Mouse (Mus musculus) bone marrow macrophage, adult 2 months (primary cell): ENCODE data around the gene Prmt7.

Experiments used
- CTCF ChIP-seq: IDR thresholded peaks from 2 replicates; pipeline ENCODE4 v1.5.1; 2012; ENCODE audit warnings: low read depth, mild to moderate bottlenecking, low read length, moderate library complexity
- POLR2A ChIP-seq: IDR thresholded peaks from 2 replicates; pipeline ENCODE4 v1.6.1; 2012; ENCODE audit warnings: mild to moderate bottlenecking, low read depth, low read length, borderline replicate concordance

GRCm38 (mm10) chr8:106289464-106289863 lies 78.7 kb downstream of the Prmt7 start:
- TF ChIP-seq CTCF (no peak), POLR2A (no peak)
